ENCODE assay signal across 23 mouse cellular contexts in genomic region chr17:45972405-45972804, GRCm38 (mm10). TPM values are rescaled to one million over a fixed set of nuclear protein-coding genes. Genes with fewer than 3 reads are reported as not detected.
A peak's percentile ranks its signal among the peaks of the same experiment; 100 is the strongest.
DNase-seq lines count a peak whose midpoint lies in the region; ATAC-seq and TF ChIP-seq lines count a peak whose summit lies in the region.
"Had no signal": no experiment of that assay in that cellular context is flagged by ENCODE, and none has a peak within 500 bp of the region (broad histone marks: within the 10 kb centered on the region; RNA-seq: fewer than 3 reads in every experiment).

No protein-coding gene starts in this region.

- no peaks in the 10 kb centered on the region for H3K27me3 ChIP-seq in liver, adult 2 months (ENCODE audit: control insufficient read depth, insufficient read depth, low read length)
- peaks cover 95% of the 10 kb centered on the region for H3K27me3 ChIP-seq in CH12.LX (replicated peaks)
- H3K27me3 ChIP-seq in intestine, postnatal 0 days (replicated peaks; ENCODE audit: control insufficient read depth, insufficient read depth, low read length): no peaks in the 10 kb centered on the region
- no peaks in the 10 kb centered on the region for H3K27me3 ChIP-seq in small intestine, adult 2 months (ENCODE audit: control insufficient read depth, insufficient read depth, low read length)
- no peaks in the 10 kb centered on the region; the same call in 1 of the 2 replicates for H3K27me3 ChIP-seq in cerebellum, adult 2 months (ENCODE audit: control insufficient read depth, insufficient read depth, low read length)
- H3K27me3 ChIP-seq: embryonic facial prominence, embryonic 12.5 days; forebrain, embryonic 13.5 days; hindbrain, embryonic 15.5 days; limb, embryonic 12.5 days; midbrain, embryonic 12.5 days; neural tube, embryonic 12.5 days had no signal

- TF ChIP-seq EP300 in CH12.LX (IDR thresholded peaks at IDR 0.05; ENCODE audit: low read length): no peak

- no peak for TF ChIP-seq POLR2A in liver, adult 2 months (IDR thresholded peaks at IDR 0.05; ENCODE audit: extremely low read depth, insufficient read depth, low read length)
- TF ChIP-seq POLR2A in CH12.LX (IDR thresholded peaks at IDR 0.05; ENCODE audit: low read depth, low read length): no peak
- TF ChIP-seq POLR2A in small intestine, adult 2 months (IDR thresholded peaks at IDR 0.05; ENCODE audit: low read depth, low read length): no peak
- TF ChIP-seq POLR2A in cerebellum, adult 2 months (IDR thresholded peaks at IDR 0.05; ENCODE audit: borderline replicate concordance, insufficient read depth, low read length): no peak

- peak overlapping the region; percentile 80 for H3K27ac ChIP-seq in liver, adult 2 months (replicated peaks; ENCODE audit: insufficient read depth, low read depth, low read length)
- no peak overlapping the region for H3K27ac ChIP-seq in CH12.LX (ENCODE audit: insufficient read depth, low read depth)
- H3K27ac ChIP-seq in intestine, postnatal 0 days (ENCODE audit: low read depth, low read length): peak overlapping the region; percentile 73
- peak overlapping the region; percentile 75 for H3K27ac ChIP-seq in small intestine, adult 2 months (ENCODE audit: insufficient read depth, low read depth, low read length)
- no peak overlapping the region for H3K27ac ChIP-seq in cerebellum, adult 2 months (ENCODE audit: insufficient read depth, low read length)
- H3K27ac ChIP-seq: embryonic facial prominence, embryonic 12.5 days; forebrain, embryonic 13.5 days; heart, embryonic 15.5 days; hindbrain, embryonic 15.5 days; limb, embryonic 12.5 days; midbrain, embryonic 12.5 days; neural tube, embryonic 12.5 days had no signal

- no peaks in the 10 kb centered on the region for H3K79me2 ChIP-seq in liver, adult 2 months (ENCODE audit: control insufficient read depth, insufficient read depth, low read length)
- no peaks in the 10 kb centered on the region for H3K79me2 ChIP-seq in CH12.LX (replicated peaks; ENCODE audit: control insufficient read depth, extremely low read depth, insufficient read depth, poor library complexity, severe bottlenecking)

- H3K36me3 ChIP-seq in liver, adult 2 months (ENCODE audit: control insufficient read depth, insufficient read depth, low read length): no peaks in the 10 kb centered on the region
- H3K36me3 ChIP-seq in CH12.LX (replicated peaks in 1 of 2; ENCODE audit: control insufficient read depth in 1 of 2, insufficient read depth in 1 of 2, low read length in 1 of 2): no peaks in the 10 kb centered on the region
- H3K36me3 ChIP-seq in intestine, postnatal 0 days (ENCODE audit: control insufficient read depth, insufficient read depth): no peaks in the 10 kb centered on the region
- H3K36me3 ChIP-seq in small intestine, adult 2 months (ENCODE audit: control insufficient read depth, insufficient read depth, low read length): no peaks in the 10 kb centered on the region
- H3K36me3 ChIP-seq: embryonic facial prominence, embryonic 12.5 days; heart, embryonic 15.5 days; hindbrain, embryonic 15.5 days; limb, embryonic 12.5 days; midbrain, embryonic 12.5 days; neural tube, embryonic 12.5 days had no signal

- TF ChIP-seq RAD21 in CH12.LX (IDR thresholded peaks at IDR 0.05; ENCODE audit: low read depth, low read length): no peak

- peak; percentile 87 for DNase-seq in liver, adult 2 months (ENCODE audit: extremely low read depth, low read depth, low spot score)
- DNase-seq in liver (no peak), CH12.LX (ENCODE audit: extremely low read depth) (no peak)
- DNase-seq in cerebellum, adult 2 months: no peak
- DNase-seq in left cerebral cortex, adult 11 months (ENCODE audit: low spot score): no peak
- DNase-seq in urinary bladder, postnatal 10 days (ENCODE audit: low spot score): no peak
- DNase-seq: cerebellum, adult 9-11 months; gastrocnemius, postnatal 25 days; heart, postnatal 4 days; kidney, postnatal 25 days; right cerebral cortex, adult 18-20 months; thymus, adult 18-20 months; thymus, postnatal 4 days had no signal

- in situ Hi-C loops in CH12.LX (cut with MboI; ENCODE audit: low pct_ligation_motif_present, low pct_unique_long_range_greater_than_20kb, low sequenced_read_pairs): no loop called here

- H3K9me3 ChIP-seq in CH12.LX (replicated peaks; ENCODE audit: low read length): peaks cover 4% of the 10 kb centered on the region
- H3K9me3 ChIP-seq in intestine, postnatal 0 days (ENCODE audit: control insufficient read depth): no peaks in the 10 kb centered on the region
- H3K9me3 ChIP-seq: embryonic facial prominence, embryonic 12.5 days; forebrain, embryonic 13.5 days; heart, embryonic 15.5 days; hindbrain, embryonic 15.5 days; limb, embryonic 12.5 days; midbrain, embryonic 12.5 days; neural tube, embryonic 12.5 days had no signal

- 25% methylated on average over 7 of the region's 7 CpGs for WGBS in liver, adult 2 months
- WGBS in intestine, postnatal 0 days: 43% methylated on average over 7 of the region's 7 CpGs
- 32% methylated on average over 7 of the region's 7 CpGs for WGBS in small intestine, adult 2 months
- 86% methylated on average over 7 of the region's 7 CpGs for WGBS in cerebellum, adult 2 months

- no peak overlapping the region for H3K9ac ChIP-seq in liver, adult 2 months (ENCODE audit: low read depth, low read length)
- H3K9ac ChIP-seq in CH12.LX (ENCODE audit: insufficient read depth, low read depth): no peak overlapping the region
- H3K9ac ChIP-seq in intestine, postnatal 0 days (ENCODE audit: low read depth, low read length): no peak overlapping the region
- H3K9ac ChIP-seq: embryonic facial prominence, embryonic 12.5 days; forebrain, embryonic 13.5 days; heart, embryonic 15.5 days; hindbrain, embryonic 15.5 days; limb, embryonic 12.5 days; midbrain, embryonic 12.5 days; neural tube, embryonic 12.5 days had no signal

- dilution Hi-C loops in CH12.LX (cut with MboI; ENCODE audit: extremely low pct_ligation_motif_present, extremely low pct_unique_long_range_greater_than_20kb, low sequenced_read_pairs): no loop called here

- TF ChIP-seq CTCF in liver, adult 2 months (IDR thresholded peaks at IDR 0.05; ENCODE audit: low read depth, low read length): no peak
- TF ChIP-seq CTCF in CH12.LX (conservative IDR thresholded peaks at IDR 0.05 in 1 of 2, IDR thresholded peaks at IDR 0.05 in 1 of 2; ENCODE audit: low read depth in 2 of 2, low read length in 2 of 2): no peak
- no peak for TF ChIP-seq CTCF in intestine, postnatal 0 days (IDR thresholded peaks at IDR 0.05; ENCODE audit: low read depth)
- TF ChIP-seq CTCF in small intestine, adult 2 months (IDR thresholded peaks at IDR 0.05; ENCODE audit: extremely low read depth, insufficient read length, insufficient replicate concordance, low read depth, low read length): no peak
- no peak for TF ChIP-seq CTCF in cerebellum, adult 2 months (IDR thresholded peaks at IDR 0.05; ENCODE audit: borderline replicate concordance, insufficient read depth, low read depth, low read length)

- no peak overlapping the region for H3K4me3 ChIP-seq in liver, adult 2 months (ENCODE audit: insufficient read depth, low read depth, low read length)
- H3K4me3 ChIP-seq in CH12.LX (replicated peaks in 1 of 3; ENCODE audit: low read depth in 2 of 3, low read length in 2 of 3, poor library complexity in 1 of 3): no peak overlapping the region
- H3K4me3 ChIP-seq in intestine, postnatal 0 days (ENCODE audit: low read depth, low read length): no peak overlapping the region
- no peak overlapping the region for H3K4me3 ChIP-seq in small intestine, adult 2 months (ENCODE audit: low read depth, low read length)
- no peak overlapping the region for H3K4me3 ChIP-seq in cerebellum, adult 2 months (replicated peaks; ENCODE audit: insufficient read depth, low read depth, low read length)
- H3K4me3 ChIP-seq: embryonic facial prominence, embryonic 12.5 days; erythroblast, embryonic 14.5 days; forebrain, embryonic 13.5 days; heart, embryonic 15.5 days; hindbrain, embryonic 15.5 days; limb, embryonic 12.5 days; midbrain, embryonic 12.5 days; neural tube, embryonic 12.5 days had no signal

- H3K4me2 ChIP-seq in CH12.LX (ENCODE audit: insufficient read depth, low read depth, poor library complexity, severe bottlenecking): no peak overlapping the region
- H3K4me2 ChIP-seq in intestine, postnatal 0 days (replicated peaks; ENCODE audit: low read depth): peak overlapping the region; percentile 32; the same call in 1 of the 2 replicates
- H3K4me2 ChIP-seq: embryonic facial prominence, embryonic 12.5 days; forebrain, embryonic 13.5 days; heart, embryonic 15.5 days; hindbrain, embryonic 15.5 days; limb, embryonic 12.5 days; midbrain, embryonic 12.5 days; neural tube, embryonic 12.5 days had no signal

- peaks cover 19% of the 10 kb centered on the region for H3K4me1 ChIP-seq in liver, adult 2 months (ENCODE audit: control insufficient read depth, insufficient read depth, low read length)
- H3K4me1 ChIP-seq in CH12.LX (ENCODE audit: control insufficient read depth in 1 of 2, insufficient read depth in 2 of 2): no peaks in the 10 kb centered on the region
- peaks cover 20% of the 10 kb centered on the region; the same call in 1 of the 2 replicates for H3K4me1 ChIP-seq in intestine, postnatal 0 days (replicated peaks; ENCODE audit: control insufficient read depth, insufficient read depth, low read length)
- H3K4me1 ChIP-seq in small intestine, adult 2 months (ENCODE audit: control insufficient read depth, insufficient read depth, insufficient read length, low read length): peaks cover 35% of the 10 kb centered on the region
- H3K4me1 ChIP-seq in cerebellum, adult 2 months (ENCODE audit: control insufficient read depth, insufficient read depth, low read length): no peaks in the 10 kb centered on the region
- H3K4me1 ChIP-seq: forebrain, embryonic 13.5 days; hindbrain, embryonic 15.5 days; midbrain, embryonic 12.5 days; neural tube, embryonic 12.5 days had no signal

- 0 out of 2 replicates have a peak, but pooled peaks have one; percentile 16 for ATAC-seq in intestine, postnatal 0 days
- ATAC-seq: forebrain, embryonic 13.5 days had no signal

TF ChIP-seq in CH12.LX, 34 proteins besides CTCF, POLR2A, EP300 and RAD21:
- no peak for TF ChIP-seq ETS1 (conservative IDR thresholded peaks at IDR 0.05; ENCODE audit: low read depth, low read length)
- TF ChIP-seq ZC3H11A (IDR thresholded peaks at IDR 0.05; ENCODE audit: low read depth, low read length): no peak
- no peak for TF ChIP-seq JUND (conservative IDR thresholded peaks at IDR 0.05; ENCODE audit: low read depth, low read length)
- no peak for TF ChIP-seq MAX (IDR thresholded peaks at IDR 0.05; ENCODE audit: low read length)
- peak; percentile 21; the same call in 1 of the 2 replicates for TF ChIP-seq ZNF384 (IDR thresholded peaks at IDR 0.05; ENCODE audit: low read depth, low read length)

RNA-seq across cellular contexts. Expression of gene Vegfa, which starts 59.8 kb away (rescaled TPM):
- 120 TPM in 2 replicates for total RNA-seq in liver, adult 2 months (2014; rRNA removed)
- 188 and 288 TPM in 2 replicates for polyA plus RNA-seq in liver, adult 2 months (2012; rRNA removed)
- total RNA-seq in CH12.LX (2012; rRNA removed) (21.5 and 50.0 TPM in 2 replicates), CH12.LX (2014; rRNA removed) (15.5 and 17.2 TPM in 2 replicates)
- polyA plus RNA-seq in CH12.LX (2012; ENCODE audit: insufficient read length, low read depth): 15.3 and 16.5 TPM in 2 replicates
- polyA plus RNA-seq in intestine, postnatal 0 days (2015; fragmentation: Nextera tagmentation; extraction: Ambion mirVana): 5.9 and 8.2 TPM in 2 replicates
- 108 and 177 TPM in 2 replicates for polyA plus RNA-seq in small intestine, adult 2 months (2012; rRNA removed)
- polyA plus RNA-seq in cerebellum, adult 2 months (2012; rRNA removed): 195 and 196 TPM in 2 replicates

Comparison
In these comparisons a context has a peak if more than half of its experiments do, and no peak if none do; other contexts are left out.
1. H3K27ac ChIP-seq: peak in liver, adult 2 months (single experiment), intestine, postnatal 0 days (single experiment) and small intestine, adult 2 months (single experiment); none in CH12.LX (single experiment) and cerebellum, adult 2 months (single experiment).